Mouse (Mus musculus) hindbrain, embryonic 12.5 days (tissue): ENCODE measurements at regions not wholly inside any gene's neighbourhood (a gene's known extent, or its start where the extent isn't known, plus 50 kb on each side); places are given as distances from the start of the nearest gene placed in this dataset.
A peak's percentile ranks its signal among the peaks of the same experiment; 100 is the strongest.
"Not testable (repeated sequence)": the region's sequence is repeated elsewhere in the genome, so short reads cannot be mapped to it uniquely, and the experiment has no call there.

Experiments
- ATAC-seq: fragments of 200-750 bp; cut with Nextera tagmentation; 2 replicates; pipeline ENCODE4 v1.8.0; 2017; ENCODE audit warnings: moderate TSS enrichment; ENCODE audit not compliant: low FRiP score
- H3K27ac ChIP-seq: fragments of 300-500 bp; sonication (generic); 2 replicates; pipeline ENCODE4 v1.5.1; 2016; ENCODE audit warnings: mild to moderate bottlenecking
- H3K27me3 ChIP-seq: fragments of 300-500 bp; sonication (generic); 2 replicates; pipeline ENCODE4 v1.6.1; 2016; ENCODE audit warnings: mild to moderate bottlenecking
- H3K36me3 ChIP-seq: fragments of 300-500 bp; sonication (generic); 2 replicates; pipeline ENCODE4 v1.6.1; 2016; ENCODE audit warnings: mild to moderate bottlenecking
- H3K4me1 ChIP-seq: fragments of 300-500 bp; sonication (generic); 2 replicates; pipeline ENCODE4 v1.6.1; 2016
- H3K4me2 ChIP-seq: fragments of 300-500 bp; sonication (generic); replicated peaks from 2 replicates; pipeline ENCODE4 v1.6.1; 2016; ENCODE audit warnings: mild to moderate bottlenecking
- H3K4me3 ChIP-seq: fragments of 300-500 bp; sonication (generic); 2 replicates; pipeline ENCODE4 v1.5.1; 2016; ENCODE audit warnings: mild to moderate bottlenecking
- H3K9ac ChIP-seq: fragments of 300-500 bp; sonication (generic); 2 replicates; pipeline ENCODE4 v1.6.1; 2016; ENCODE audit warnings: mild to moderate bottlenecking, moderate library complexity
- H3K9me3 ChIP-seq: fragments of 300-500 bp; sonication (generic); replicated peaks from 2 replicates; pipeline ENCODE4 v1.6.1; 2016; ENCODE audit warnings: mild to moderate bottlenecking
- WGBS: fragments of 180-500 bp; shearing (Covaris S2); methylation state at CpG from one replicate; pipeline ENCODE4 v1.1.7; 2016; 5-methylcytosine and 5-hydroxymethylcytosine counted together

DNA sequence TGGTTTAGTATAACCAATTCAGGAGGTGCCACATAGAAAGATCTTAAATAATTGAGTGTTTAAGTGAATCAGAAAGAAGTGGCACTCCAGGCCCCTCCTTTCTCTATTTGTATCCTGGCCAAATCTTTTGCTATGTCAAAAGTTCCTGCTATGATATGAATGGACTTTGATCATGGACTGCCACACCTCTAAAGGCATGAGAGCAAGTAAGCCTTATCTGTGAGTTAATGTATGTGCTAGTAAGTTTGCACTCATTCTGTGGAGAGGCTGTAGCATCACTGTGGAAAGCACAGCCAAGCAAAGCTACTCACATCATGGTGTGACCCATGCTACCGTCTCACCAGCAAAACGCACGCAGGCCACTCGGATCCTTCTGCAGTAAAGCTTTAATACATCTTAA is 140.2 kb downstream of the Jrkl start:
- WGBS = 94% methylated on average over 4 of the region's 4 CpGs

DNA sequence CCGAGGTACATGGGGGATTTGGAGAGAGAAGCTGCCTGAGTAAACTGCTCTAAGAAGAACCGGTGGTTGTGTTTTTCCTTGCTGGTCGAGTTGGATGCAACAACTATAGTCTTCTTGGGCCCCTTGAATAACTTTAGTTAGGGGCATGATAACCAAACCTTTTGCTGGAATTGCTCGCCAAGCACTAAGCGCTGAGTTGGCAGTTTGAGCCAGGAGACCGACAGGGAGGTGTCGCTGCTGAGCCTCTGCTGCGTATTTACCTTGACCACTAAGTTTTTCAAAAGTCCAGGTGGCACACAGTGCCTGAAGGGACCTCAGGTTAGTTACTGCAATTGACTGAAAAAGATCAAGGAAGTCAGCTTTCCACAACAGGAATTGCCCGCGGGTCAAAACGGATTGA is 162.0 kb downstream of the Jrkl start:
- Histone ChIP-seq H3K4me1 (no peaks in the 10 kb centered on the region), H3K4me3 (no peak overlapping the region), H3K9me3 (no peaks in the 10 kb centered on the region), H3K27me3 (no peaks in the 10 kb centered on the region), H3K36me3 (no peaks in the 10 kb centered on the region), H3K27ac (no peak overlapping the region), H3K4me2 (no peak overlapping the region), H3K9ac (no peak overlapping the region)
- WGBS = 85% methylated on average over 11 of the region's 11 CpGs
- no peak for ATAC-seq

More for the DNA sequence above, 140.2 kb downstream of the Jrkl start:
- no peak overlapping the region for H3K9ac ChIP-seq
- no peaks in the 10 kb centered on the region for H3K4me1 ChIP-seq
- no peaks in the 10 kb centered on the region for H3K9me3 ChIP-seq
- H3K27ac ChIP-seq = no peak overlapping the region
- ATAC-seq = no peak
- H3K4me3 ChIP-seq = no peak overlapping the region
- no peaks in the 10 kb centered on the region for H3K27me3 ChIP-seq
- no peak overlapping the region for H3K4me2 ChIP-seq
- H3K36me3 ChIP-seq = no peaks in the 10 kb centered on the region

DNA sequence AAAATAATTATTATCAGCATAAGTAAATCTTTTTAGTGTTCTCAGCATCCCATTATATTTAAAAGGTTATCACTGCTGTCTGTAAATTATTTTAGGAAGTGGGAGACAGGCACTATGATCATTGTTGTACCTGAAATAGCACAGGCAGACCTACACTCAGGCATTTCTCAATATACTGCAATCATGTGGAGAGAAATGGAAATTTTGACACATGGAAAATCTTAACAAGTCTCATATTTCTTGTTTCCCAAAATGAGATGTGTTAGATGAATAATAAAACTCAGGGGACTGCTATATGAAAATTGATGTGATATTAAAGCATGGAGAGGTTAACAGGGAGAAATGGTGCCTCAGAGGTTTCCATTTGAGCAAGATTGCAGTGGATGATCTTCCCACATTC is 196.6 kb downstream of the Jrkl start:
- ATAC-seq = no peak
- Histone ChIP-seq H3K27me3 (no peaks in the 10 kb centered on the region), H3K9ac (no peak overlapping the region), H3K27ac (no peak overlapping the region), H3K4me2 (no peak overlapping the region), H3K9me3 (no peaks in the 10 kb centered on the region), H3K4me3 (no peak overlapping the region), H3K36me3 (no peaks in the 10 kb centered on the region), H3K4me1 (no peaks in the 10 kb centered on the region)

DNA sequence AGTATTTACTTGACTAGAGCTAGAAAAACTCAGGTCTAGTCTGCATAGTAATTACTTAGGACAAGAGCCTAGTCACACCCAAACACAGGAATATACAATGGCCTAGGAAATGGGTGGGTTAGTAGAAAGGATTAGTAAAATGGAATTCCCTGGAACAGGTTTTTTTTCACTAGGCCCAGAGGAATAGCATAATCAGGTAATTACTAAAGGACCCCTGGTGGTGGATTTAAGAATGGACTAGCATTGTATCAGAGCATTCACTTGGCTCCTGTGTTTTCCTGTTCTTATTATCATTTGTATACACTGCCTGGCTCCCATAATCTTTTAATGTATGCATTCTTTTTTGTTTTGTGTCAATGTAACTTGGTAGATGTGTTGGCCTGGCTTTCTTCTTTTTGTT is 226.6 kb downstream of the Jrkl start:
- Histone ChIP-seq H3K9ac (no peak overlapping the region), H3K4me1 (no peaks in the 10 kb centered on the region), H3K27ac (no peak overlapping the region), H3K4me3 (no peak overlapping the region), H3K27me3 (no peaks in the 10 kb centered on the region), H3K4me2 (no peak overlapping the region), H3K9me3 (no peaks in the 10 kb centered on the region), H3K36me3 (no peaks in the 10 kb centered on the region)
- no peak for ATAC-seq

DNA sequence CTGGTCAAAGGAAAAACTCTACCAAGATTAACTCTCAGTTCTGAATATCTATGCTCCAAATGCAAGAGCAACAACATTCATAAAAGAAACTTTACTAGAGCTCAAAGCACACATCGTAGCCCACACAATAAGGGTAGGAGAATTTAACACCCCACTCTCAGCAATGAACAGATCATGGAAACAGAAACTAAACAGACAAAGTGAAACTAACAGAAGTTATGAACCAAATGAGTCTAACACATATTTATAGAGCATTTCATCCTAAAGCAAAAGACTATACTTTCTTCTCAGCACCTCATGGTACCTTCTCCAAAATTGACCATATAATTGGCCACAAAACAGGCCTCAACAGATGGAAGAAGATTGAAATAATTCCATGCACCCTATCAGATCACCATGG is 262.4 kb downstream of the Jrkl start:
- H3K4me2 ChIP-seq, H3K9ac ChIP-seq, H3K27me3 ChIP-seq, H3K27ac ChIP-seq, ATAC-seq, H3K4me3 ChIP-seq, H3K4me1 ChIP-seq, H3K36me3 ChIP-seq, H3K9me3 ChIP-seq: not testable (repeated sequence)
- WGBS = 93% methylated on average over 1 of the region's 1 CpGs

DNA sequence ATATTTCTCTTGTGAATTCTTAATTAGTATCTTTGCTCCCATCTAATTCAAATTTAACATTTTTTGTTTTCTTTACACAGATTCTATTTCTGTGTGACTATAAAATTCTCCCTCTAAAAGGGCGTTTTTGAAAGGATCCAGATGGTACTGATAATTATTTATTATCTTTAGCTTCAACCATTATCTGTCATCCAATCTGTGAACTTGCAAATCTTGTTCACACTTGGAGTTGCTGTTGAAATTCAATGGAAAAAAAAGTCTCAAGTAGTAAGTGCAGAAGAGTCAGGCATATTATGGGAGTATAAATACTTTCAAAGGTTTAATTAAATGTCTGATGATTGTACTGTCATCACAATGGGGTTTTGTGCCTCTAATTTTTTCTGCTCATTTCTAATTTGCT is 272.6 kb downstream of the Jrkl start:
- Histone ChIP-seq H3K27me3 (no peaks in the 10 kb centered on the region), H3K36me3 (no peaks in the 10 kb centered on the region), H3K27ac (no peak overlapping the region), H3K4me2 (no peak overlapping the region), H3K9ac (no peak overlapping the region), H3K9me3 (no peaks in the 10 kb centered on the region), H3K4me3 (no peak overlapping the region), H3K4me1 (no peaks in the 10 kb centered on the region)
- ATAC-seq = no peak
- 44% methylated on average over 1 of the region's 1 CpGs for WGBS

DNA sequence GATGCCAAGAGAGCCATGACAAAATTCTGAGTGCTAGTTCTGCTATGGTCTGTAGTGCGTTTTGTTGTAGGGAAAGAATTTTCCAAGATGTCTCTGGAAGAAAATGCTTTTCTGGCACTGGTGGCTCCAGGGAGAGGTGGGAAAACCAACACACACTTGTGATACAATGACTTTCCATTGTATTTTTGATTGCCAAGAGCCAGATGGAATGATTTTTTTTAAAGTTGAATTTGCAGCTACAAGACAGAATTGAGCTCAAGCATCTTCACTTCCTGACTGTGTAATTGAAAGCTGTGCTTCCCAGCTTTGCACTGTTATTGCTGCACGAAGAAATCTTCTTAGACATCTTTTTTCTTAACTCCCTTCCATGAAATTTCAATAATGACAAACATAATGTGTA is 285.3 kb downstream of the Jrkl start:
- 85% methylated on average over 2 of the region's 2 CpGs for WGBS
- no peak overlapping the region for H3K9ac ChIP-seq
- no peaks in the 10 kb centered on the region for H3K9me3 ChIP-seq
- no peaks in the 10 kb centered on the region for H3K36me3 ChIP-seq
- no peak overlapping the region for H3K4me3 ChIP-seq
- no peaks in the 10 kb centered on the region for H3K27me3 ChIP-seq
- no peak overlapping the region for H3K4me2 ChIP-seq
- no peak overlapping the region for H3K27ac ChIP-seq
- H3K4me1 ChIP-seq = no peaks in the 10 kb centered on the region
- ATAC-seq = no peak

DNA sequence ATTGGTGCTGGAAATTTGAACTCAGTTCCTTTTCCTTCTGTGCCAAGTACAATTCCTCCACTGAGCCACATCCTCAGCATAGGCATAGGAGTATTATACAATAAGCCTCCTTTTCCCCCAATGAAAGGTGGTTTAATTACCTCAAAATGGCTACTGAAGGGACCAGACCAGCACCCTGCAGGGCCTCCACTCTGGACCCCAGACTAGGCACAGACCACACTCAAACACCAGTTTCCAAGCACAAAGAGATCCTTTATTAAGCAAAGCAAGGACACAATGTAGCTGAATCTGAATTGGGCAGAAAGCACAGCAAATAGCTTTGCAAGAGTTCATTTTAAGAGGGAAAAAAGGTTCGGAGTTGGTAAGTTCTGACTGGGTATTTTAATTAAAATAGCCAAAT is 299.5 kb downstream of the Jrkl start:
- ATAC-seq = no peak
- Histone ChIP-seq H3K27me3 (no peaks in the 10 kb centered on the region), H3K9me3 (no peaks in the 10 kb centered on the region), H3K4me1 (no peaks in the 10 kb centered on the region), H3K4me3 (no peak overlapping the region), H3K27ac (no peak overlapping the region), H3K36me3 (no peaks in the 10 kb centered on the region), H3K9ac (no peak overlapping the region), H3K4me2 (no peak overlapping the region)
- 45% methylated on average over 1 of the region's 1 CpGs for WGBS

DNA sequence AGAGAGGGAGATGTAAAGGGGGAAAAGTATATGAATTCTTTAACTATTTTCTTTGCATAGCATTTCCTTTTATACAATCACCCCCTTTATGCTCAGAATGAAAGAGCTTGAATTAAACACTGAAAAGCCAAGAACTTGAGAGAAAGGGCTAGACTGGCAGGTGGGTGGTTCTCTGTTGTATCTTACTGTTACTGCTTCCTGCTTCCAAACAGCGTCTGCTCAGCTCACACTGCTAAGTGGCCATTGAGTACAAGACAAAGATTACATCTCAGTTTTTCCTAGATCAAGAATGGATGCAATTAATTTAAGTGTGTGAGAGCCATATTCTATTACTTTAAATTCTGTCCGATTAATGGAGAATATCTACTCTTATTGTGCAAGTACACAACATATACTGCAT is 300.2 kb downstream of the Jrkl start:
- no peaks in the 10 kb centered on the region for H3K9me3 ChIP-seq
- no peaks in the 10 kb centered on the region for H3K4me1 ChIP-seq
- no peak overlapping the region for H3K4me3 ChIP-seq
- H3K27me3 ChIP-seq = no peaks in the 10 kb centered on the region
- H3K27ac ChIP-seq = no peak overlapping the region
- ATAC-seq = 0 out of 2 replicates have a peak, but pooled peaks have one; percentile 22
- H3K4me2 ChIP-seq = no peak overlapping the region
- 66% methylated on average over 2 of the region's 2 CpGs for WGBS
- no peaks in the 10 kb centered on the region for H3K36me3 ChIP-seq
- no peak overlapping the region for H3K9ac ChIP-seq

DNA sequence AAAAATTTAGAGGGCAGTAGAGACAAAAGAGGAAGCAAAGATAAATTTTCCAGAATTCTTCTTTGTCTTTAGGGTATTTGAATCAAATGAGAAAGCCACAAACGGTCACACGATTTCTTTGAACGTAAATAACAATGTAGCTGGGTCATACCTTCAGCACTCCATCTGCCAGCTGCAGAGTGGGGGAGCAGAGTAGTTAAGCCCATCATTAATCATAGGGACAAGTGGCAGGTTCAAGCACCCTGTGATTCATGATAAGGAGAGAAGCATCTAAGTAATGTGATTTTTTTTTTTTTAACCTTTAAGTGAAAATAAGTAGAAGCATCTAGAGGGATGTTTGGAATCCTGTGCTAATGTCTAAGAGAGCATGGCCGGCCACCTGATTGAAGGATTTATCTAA is 300.6 kb downstream of the Jrkl start:
- Histone ChIP-seq H3K9me3 (no peaks in the 10 kb centered on the region), H3K9ac (no peak overlapping the region), H3K4me1 (no peaks in the 10 kb centered on the region), H3K4me3 (no peak overlapping the region), H3K27ac (no peak overlapping the region), H3K4me2 (no peak overlapping the region), H3K36me3 (no peaks in the 10 kb centered on the region), H3K27me3 (no peaks in the 10 kb centered on the region)
- WGBS = 63% methylated on average over 4 of the region's 4 CpGs
- ATAC-seq = no peak

DNA sequence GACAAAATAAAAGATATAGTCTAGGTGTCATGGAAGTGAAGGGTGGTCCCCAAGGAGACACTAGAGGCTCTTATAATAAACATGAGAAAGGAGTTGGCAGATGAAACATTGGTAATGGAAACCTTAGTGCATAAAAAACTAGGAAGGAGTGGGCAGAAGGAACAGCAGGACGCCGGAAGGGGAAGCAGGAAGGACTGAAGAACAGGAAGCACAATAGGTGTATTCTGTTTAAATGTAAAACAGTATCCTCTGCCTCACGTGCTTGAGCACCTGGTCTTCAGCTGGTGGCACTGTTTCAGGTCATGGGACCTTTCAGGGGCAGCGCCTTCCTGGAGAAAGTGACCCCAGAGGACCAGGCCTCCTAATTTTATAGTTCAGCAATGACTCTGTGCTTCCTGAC is 310.6 kb downstream of the Jrkl start:
- H3K27ac ChIP-seq = no peak overlapping the region
- H3K36me3 ChIP-seq = no peaks in the 10 kb centered on the region
- no peaks in the 10 kb centered on the region for H3K9me3 ChIP-seq
- H3K4me3 ChIP-seq = no peak overlapping the region
- no peak overlapping the region for H3K4me2 ChIP-seq
- ATAC-seq = no peak
- 74% methylated on average over 4 of the region's 4 CpGs for WGBS
- no peaks in the 10 kb centered on the region for H3K27me3 ChIP-seq
- H3K9ac ChIP-seq = no peak overlapping the region
- no peaks in the 10 kb centered on the region for H3K4me1 ChIP-seq

DNA sequence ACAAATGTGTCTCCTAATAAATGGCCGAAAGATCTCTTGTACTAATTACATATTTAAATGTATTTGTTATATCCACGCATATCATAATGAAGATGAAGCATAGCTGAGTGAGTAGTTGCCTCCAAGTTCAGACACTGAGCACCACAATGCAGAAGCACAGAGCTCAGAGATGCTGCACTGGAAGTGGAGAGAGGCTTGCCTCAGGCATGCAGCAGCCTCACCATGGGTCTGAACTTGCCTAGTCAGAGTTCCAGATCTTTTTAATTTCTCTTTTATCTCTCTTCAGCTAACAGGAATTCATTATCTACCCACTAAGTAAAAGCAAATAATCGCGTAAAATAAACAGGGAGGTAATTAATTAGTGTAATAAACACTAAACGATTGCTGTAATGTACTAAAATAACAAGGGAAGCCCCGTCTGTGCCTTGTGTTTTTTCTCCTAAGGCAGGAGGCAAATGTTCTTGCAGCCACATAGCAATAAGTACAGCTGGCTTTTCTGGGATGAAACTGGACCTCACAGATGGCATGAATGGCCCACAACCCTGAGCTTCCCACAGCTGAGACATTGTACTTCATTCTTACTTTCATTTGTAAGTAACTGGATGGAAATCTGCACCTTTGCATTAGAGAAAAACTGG is 320.0 kb downstream of the Jrkl start:
- Histone ChIP-seq H3K9ac (no peak overlapping the region), H3K4me1 (no peaks in the 10 kb centered on the region), H3K27ac (no peak overlapping the region), H3K9me3 (no peaks in the 10 kb centered on the region), H3K36me3 (no peaks in the 10 kb centered on the region), H3K4me3 (no peak overlapping the region), H3K27me3 (no peaks in the 10 kb centered on the region), H3K4me2 (no peak overlapping the region)
- ATAC-seq = no peak
- 80% methylated on average over 6 of the region's 6 CpGs for WGBS

DNA sequence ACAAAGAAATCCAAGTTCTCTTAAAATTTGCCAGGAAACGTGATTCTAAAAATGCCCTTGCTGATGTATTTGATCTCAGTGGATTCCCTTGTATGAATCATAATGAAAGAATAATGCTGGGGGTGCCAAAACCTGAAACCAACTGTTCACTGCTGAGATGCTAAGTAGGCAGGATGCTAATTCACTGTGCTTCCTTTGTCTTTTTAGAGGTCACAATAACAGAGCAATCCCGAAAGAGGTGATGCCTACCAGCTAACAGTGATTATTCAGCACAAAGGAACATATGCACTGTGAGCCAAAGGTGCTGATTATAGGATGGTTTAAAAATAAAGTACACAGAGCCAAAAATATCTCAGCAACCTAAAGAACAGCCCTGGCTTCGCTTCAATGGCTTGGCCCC is 344.9 kb downstream of the Jrkl start:
- Histone ChIP-seq H3K27ac (no peak overlapping the region), H3K4me3 (no peak overlapping the region), H3K36me3 (no peaks in the 10 kb centered on the region), H3K27me3 (no peaks in the 10 kb centered on the region), H3K9ac (no peak overlapping the region), H3K4me1 (no peaks in the 10 kb centered on the region), H3K9me3 (no peaks in the 10 kb centered on the region), H3K4me2 (no peak overlapping the region)
- ATAC-seq = no peak
- 65% methylated on average over 3 of the region's 3 CpGs for WGBS
